Mouse (Mus musculus): Measurements from ENCODE around the gene Irx5.

The Irx5 gene

GRCm38 (mm10) chr8:92360083-92360861 lies 2.8 kb downstream of the Irx5 start:
- no peak for DNase-seq (ENCODE audit: low read depth, low spot score)

- DNase-seq (ENCODE audit: low read depth, low spot score), result no peak
Measured at GRCm38 (mm10) chr8:92361546-92362351, 4.3 kb downstream of the Irx5 start.

- DNase-seq (ENCODE audit: low read depth, low spot score), result no peak
Measured at GRCm38 (mm10) chr8:92362396-92363115, 5.1 kb downstream of the Irx5 start.

GRCm38 (mm10) chr8:92363217-92364147 lies 6.1 kb downstream of the Irx5 start:
- no peak for DNase-seq (ENCODE audit: low read depth, low spot score)

GRCm38 (mm10) chr8:92364148-92364775 lies 6.8 kb downstream of the Irx5 start:
- DNase-seq (ENCODE audit: low read depth, low spot score), result no peak

- DNase-seq (ENCODE audit: low read depth, low spot score), result no peak
Measured at GRCm38 (mm10) chr8:92364776-92365240, 7.4 kb downstream of the Irx5 start.

GRCm38 (mm10) chr8:92365241-92365943 lies 8.0 kb downstream of the Irx5 start:
- DNase-seq (ENCODE audit: low read depth, low spot score), result no peak

GRCm38 (mm10) chr8:92365944-92366735 lies 8.7 kb downstream of the Irx5 start:
- no peak for DNase-seq (ENCODE audit: low read depth, low spot score)

- DNase-seq (ENCODE audit: low read depth, low spot score), result no peak
Measured at GRCm38 (mm10) chr8:92366736-92367267, 9.4 kb downstream of the Irx5 start.

GRCm38 (mm10) chr8:92379524-92379923 lies 22.1 kb downstream of the Irx5 start:
- no peak for DNase-seq (ENCODE audit: low read depth, low spot score)

- DNase-seq (ENCODE audit: low read depth, low spot score), result no peak
Measured at GRCm38 (mm10) chr8:92380571-92380970, 23.1 kb downstream of the Irx5 start.

GRCm38 (mm10) chr8:92387893-92388292 lies 30.5 kb downstream of the Irx5 start:
- DNase-seq (ENCODE audit: low read depth, low spot score), result no peak

- DNase-seq (ENCODE audit: low read depth, low spot score), result no peak
Measured at GRCm38 (mm10) chr8:92404218-92404617, 46.8 kb downstream of the Irx5 start.

- no peak for DNase-seq (ENCODE audit: low read depth, low spot score)
Measured at GRCm38 (mm10) chr8:92408092-92408491, 50.7 kb downstream of the Irx5 start.

- no peak for DNase-seq (ENCODE audit: low read depth, low spot score)
Measured at GRCm38 (mm10) chr8:92413583-92413982, 56.2 kb downstream of the Irx5 start.

GRCm38 (mm10) chr8:92420666-92421065 lies 63.2 kb downstream of the Irx5 start:
- DNase-seq (ENCODE audit: low read depth, low spot score), result no peak
